Mouse (Mus musculus) MEL (cell line): ENCODE data around the gene Rnf223. TPM values are rescaled to one million over a fixed set of nuclear protein-coding genes. Genes with fewer than 3 reads are reported as not detected.

Experiments
- DNase-seq: peaks from one replicate; pipeline ENCODE4 v3.0.0; 2011; ENCODE audit warnings: low read depth, low spot score
- H3K27ac ChIP-seq: 2 replicates; pipeline ENCODE4 v1.5.1; 2012; ENCODE audit warnings: low read depth, mild to moderate bottlenecking, control low read depth, low read length, moderate library complexity; ENCODE audit not compliant: control insufficient read depth
- H3K27me3 ChIP-seq, 2 experiments: fragments of 150-350 bp in 1 of 2; sonication (generic) in 1 of 2; 2 replicates each; pipeline ENCODE4 v1.6.1; 2012; ENCODE audit warnings: low read length in 2 of 2, mild to moderate bottlenecking in 2 of 2, improper control_type of control experiment in 1 of 2, moderate library complexity in 1 of 2; ENCODE audit not compliant: insufficient read depth in 2 of 2, control insufficient read depth in 1 of 2
- H3K36me3 ChIP-seq, 2 experiments: 2 replicates each; pipeline ENCODE4 v1.6.1; 2012 to 2014; ENCODE audit warnings: low read length in 2 of 2, improper control_type of control experiment in 1 of 2, inconsistent platforms in 1 of 2, mild to moderate bottlenecking in 1 of 2; ENCODE audit not compliant: insufficient read depth in 2 of 2, control insufficient read depth in 1 of 2
- H3K4me1 ChIP-seq, 2 experiments: fragments of 150-350 bp in 1 of 2; sonication (generic) in 1 of 2; 2 replicates each; pipeline ENCODE4 v1.6.1; 2012; ENCODE audit warnings: low read length in 2 of 2, improper control_type of control experiment in 1 of 2, mild to moderate bottlenecking in 1 of 2; ENCODE audit not compliant: insufficient read depth in 2 of 2, control insufficient read depth in 1 of 2
- H3K4me3 ChIP-seq, 2 experiments: fragments of 150-350 bp in 1 of 2; sonication (generic) in 1 of 2; 2 replicates each; pipeline ENCODE4 v1.5.1; 2012; ENCODE audit warnings: low read depth in 2 of 2, low read length in 2 of 2, mild to moderate bottlenecking in 2 of 2, moderate library complexity in 2 of 2, control low read depth in 1 of 2, improper control_type of control experiment in 1 of 2; ENCODE audit not compliant: control insufficient read depth in 1 of 2, insufficient read depth in 1 of 2
- H3K79me2 ChIP-seq: 2 replicates; pipeline ENCODE4 v1.6.1; 2012; ENCODE audit warnings: mild to moderate bottlenecking, low read length, moderate library complexity; ENCODE audit not compliant: control insufficient read depth, poor library complexity, insufficient read depth
- H3K9ac ChIP-seq: 2 replicates; pipeline ENCODE4 v1.6.1; 2012; ENCODE audit warnings: low read depth, mild to moderate bottlenecking, control low read depth, low read length, moderate library complexity; ENCODE audit not compliant: control insufficient read depth, poor library complexity, severe bottlenecking
- H3K9me3 ChIP-seq: fragments of 150-350 bp; sonication (generic); replicated peaks from 2 replicates; pipeline ENCODE4 v1.6.1; 2012; ENCODE audit warnings: mild to moderate bottlenecking, low read length, improper control_type of control experiment, moderate library complexity; ENCODE audit not compliant: insufficient read depth
- BHLHE40 ChIP-seq: IDR thresholded peaks from 2 replicates; pipeline ENCODE4 v1.6.1; 2012; ENCODE audit warnings: low read depth, mild to moderate bottlenecking, inconsistent platforms, low read length, improper control_type of control experiment, borderline replicate concordance
- EP300 ChIP-seq, 2 experiments: IDR thresholded peaks; 2 replicates each; pipeline ENCODE4 v1.6.1; 2011; ENCODE audit warnings: improper control_type of control experiment in 2 of 2, low read length in 2 of 2, low read depth in 1 of 2, mild to moderate bottlenecking in 1 of 2
- ETS1 ChIP-seq: IDR thresholded peaks from 2 replicates; pipeline ENCODE4 v1.6.1; 2012; ENCODE audit warnings: low read depth, mild to moderate bottlenecking, inconsistent platforms, low read length, improper control_type of control experiment, moderate library complexity
- GATA1 ChIP-seq: IDR thresholded peaks from 2 replicates; pipeline ENCODE4 v1.6.1; 2011; ENCODE audit warnings: low read depth, low read length, improper control_type of control experiment
- JUND ChIP-seq: IDR thresholded peaks from 2 replicates; pipeline ENCODE4 v1.6.1; 2011; ENCODE audit warnings: low read depth, mild to moderate bottlenecking, improper control_type of control experiment, low read length
- KAT2A ChIP-seq: conservative IDR thresholded peaks from 2 replicates; pipeline ENCODE4 v1.6.1; 2012; ENCODE audit warnings: low read depth, low read length, improper control_type of control experiment, inconsistent platforms
- MAX ChIP-seq: IDR thresholded peaks from 2 replicates; pipeline ENCODE4 v1.6.1; 2011; ENCODE audit warnings: low read length, improper control_type of control experiment
- MEF2A ChIP-seq: IDR thresholded peaks from 2 replicates; pipeline ENCODE4 v1.6.1; 2014; ENCODE audit warnings: low read depth, mild to moderate bottlenecking, inconsistent platforms, low read length, improper control_type of control experiment; ENCODE audit not compliant: poor library complexity, insufficient replicate concordance, severe bottlenecking; ENCODE audit errors: extremely low read depth
- MYB ChIP-seq: IDR thresholded peaks from 2 replicates; pipeline ENCODE4 v1.6.1; 2011; ENCODE audit warnings: mild to moderate bottlenecking, low read depth, low read length, improper control_type of control experiment
- MYC ChIP-seq: IDR thresholded peaks from 2 replicates; pipeline ENCODE4 v1.6.1; 2011; ENCODE audit warnings: low read depth, mild to moderate bottlenecking, low read length, improper control_type of control experiment, moderate library complexity
- NELFE ChIP-seq: IDR thresholded peaks from 2 replicates; pipeline ENCODE4 v1.6.1; 2011; ENCODE audit warnings: low read depth, low read length, improper control_type of control experiment
- NRF1 ChIP-seq: IDR thresholded peaks from 2 replicates; pipeline ENCODE4 v1.6.1; 2014; ENCODE audit warnings: low read depth, mild to moderate bottlenecking, inconsistent platforms, low read length, improper control_type of control experiment, moderate library complexity; ENCODE audit not compliant: poor library complexity, insufficient read depth, severe bottlenecking
- RCOR1 ChIP-seq: IDR thresholded peaks from 2 replicates; pipeline ENCODE4 v1.6.1; 2012; ENCODE audit warnings: low read depth, mild to moderate bottlenecking, inconsistent platforms, low read length, improper control_type of control experiment
- SIN3A ChIP-seq: IDR thresholded peaks from 2 replicates; pipeline ENCODE4 v1.6.1; 2012; ENCODE audit warnings: low read length, improper control_type of control experiment, inconsistent platforms
- TAL1 ChIP-seq: IDR thresholded peaks from 2 replicates; pipeline ENCODE4 v1.6.1; 2012; ENCODE audit warnings: mild to moderate bottlenecking, inconsistent platforms, low read length, moderate library complexity, mixed read lengths
- TCF12 ChIP-seq: IDR thresholded peaks from 2 replicates; pipeline ENCODE4 v1.6.1; 2014; ENCODE audit warnings: low read depth, mild to moderate bottlenecking, inconsistent platforms, low read length, improper control_type of control experiment, moderate library complexity
- UBTF ChIP-seq: IDR thresholded peaks from 2 replicates; pipeline ENCODE4 v1.6.1; 2012; ENCODE audit warnings: low read depth, mild to moderate bottlenecking, inconsistent platforms, low read length, improper control_type of control experiment, moderate library complexity, borderline replicate concordance; ENCODE audit not compliant: insufficient read depth
- USF1 ChIP-seq: IDR thresholded peaks from 2 replicates; pipeline ENCODE4 v1.6.1; 2014; ENCODE audit warnings: low read depth, mild to moderate bottlenecking, inconsistent platforms, low read length, improper control_type of control experiment, moderate library complexity
- USF2 ChIP-seq, 2 experiments: IDR thresholded peaks; 2 replicates each; pipeline ENCODE4 v1.6.1; 2011 to 2012; ENCODE audit warnings: improper control_type of control experiment in 2 of 2, low read length in 2 of 2, borderline replicate concordance in 1 of 2, inconsistent platforms in 1 of 2, low read depth in 1 of 2, mild to moderate bottlenecking in 1 of 2; ENCODE audit not compliant: insufficient read depth in 1 of 2
- ZKSCAN1 ChIP-seq: IDR thresholded peaks from 2 replicates; pipeline ENCODE4 v1.6.1; 2012; ENCODE audit warnings: low read depth, mild to moderate bottlenecking, inconsistent platforms, low read length, improper control_type of control experiment, moderate library complexity
- ZNF384 ChIP-seq: IDR thresholded peaks from 2 replicates; pipeline ENCODE4 v1.6.1; 2012; ENCODE audit warnings: low read depth, mild to moderate bottlenecking, inconsistent platforms, low read length, improper control_type of control experiment
- polyA plus RNA-seq, 2 experiments: library from polyadenylated mRNA; stranded (reverse) in 1 of 2; unstranded in 1 of 2; fragments of >175 nt in 1 of 2; fragments of >200 nt in 1 of 2; gene quantifications; 2 replicates each; pipeline versions ENCODE4 v1.2.1 to v1.2.4; 2012; ENCODE audit warnings: low replicate concordance in 2 of 2, low read depth in 1 of 2; ENCODE audit not compliant: insufficient read length in 2 of 2, insufficient read depth in 1 of 2, missing spikeins in 1 of 2
- total RNA-seq: library from RNA; depleted of rRNA; stranded (reverse); fragments of 300-350 nt; gene quantifications from 2 replicates; pipeline ENCODE4 v1.2.3, GENCODE M21; 2012

The Rnf223 gene
- total and polyA plus RNA-seq, 3 experiments: 0.65 to 2.5 TPM; not detected in 1

DNA sequence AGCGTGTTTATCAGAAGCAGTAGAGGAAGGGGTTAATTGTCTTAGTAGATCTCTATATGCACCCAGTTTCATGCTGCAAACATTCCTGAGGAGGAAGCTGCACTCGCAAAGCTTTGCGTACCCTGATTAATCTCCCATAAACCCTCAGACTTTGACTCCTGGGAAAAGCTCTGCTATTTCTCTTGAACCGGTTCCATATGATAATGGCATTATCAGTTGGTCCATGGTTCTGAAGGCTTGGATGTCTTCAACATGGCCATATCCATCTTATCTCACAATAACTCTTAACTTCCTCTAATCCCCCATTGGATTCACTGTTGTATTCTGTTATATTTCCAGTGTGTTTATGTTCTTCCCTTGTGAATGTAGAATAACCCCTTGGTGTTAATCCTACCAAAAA lies 27.0 kb upstream of the Rnf223 start:
- peaks cover 0 to 12% of the 10 kb centered on the region in 2 experiments; a peak in 2 of 4 replicates for H3K36me3 ChIP-seq
- H3K79me2 ChIP-seq: no peaks in the 10 kb centered on the region
- H3K27ac ChIP-seq: no peak overlapping the region
- peaks cover 0 to 5% of the 10 kb centered on the region in 2 experiments; a peak in 3 of 4 replicates for H3K4me1 ChIP-seq
- TF ChIP-seq JUND (no peak), USF1 (no peak), USF2 (IDR thresholded peaks at IDR 0.05; ENCODE audit: borderline replicate concordance in 1 of 2, insufficient read depth in 1 of 2, low read depth in 1 of 2, low read length in 2 of 2) (no peak), NRF1 (no peak), BHLHE40 (no peak), MAX (no peak), SIN3A (no peak), MYB (no peak), KAT2A (no peak), MEF2A (no peak), GATA1 (peak; percentile 80), NELFE (no peak), TCF12 (peak; percentile 45; the same call in 1 of the 2 replicates), EP300 (IDR thresholded peaks at IDR 0.05; ENCODE audit: low read depth in 1 of 2, low read length in 2 of 2) (peak; percentile 43 to 56; a peak in 2 of 4 replicates), TAL1 (no peak; the same call in 1 of the 2 replicates), ZKSCAN1 (no peak), RCOR1 (peak; percentile 87), UBTF (no peak), ETS1 (0 out of 2 replicates have a peak, but pooled peaks have one; percentile 49), ZNF384 (no peak), MYC (no peak)
- peak; percentile 45 for DNase-seq
- H3K27me3 ChIP-seq: peaks cover 1 to 2% of the 10 kb centered on the region in 2 experiments; a peak in 1 of 4 replicates
- no peak overlapping the region for H3K9ac ChIP-seq
- no peaks in the 10 kb centered on the region for H3K9me3 ChIP-seq
- no peak overlapping the region for H3K4me3 ChIP-seq
